Mouse (Mus musculus) testis, adult 2 months (tissue): ENCODE measurements around the gene Cblc.

Experiments used
- CTCF ChIP-seq: fragments of 200-500 bp; IDR thresholded peaks from 2 replicates; pipeline ENCODE4 v1.5.1; 2012; ENCODE audit warnings: low read depth, mild to moderate bottlenecking, inconsistent platforms, low read length, moderate library complexity; ENCODE audit not compliant: control insufficient read depth, insufficient read depth, insufficient replicate concordance
- POLR2A ChIP-seq: fragments of 200-500 bp; IDR thresholded peaks from 2 replicates; pipeline ENCODE4 v1.6.1; 2012; ENCODE audit warnings: low read depth, mild to moderate bottlenecking, inconsistent platforms, low read length, moderate library complexity; ENCODE audit not compliant: control insufficient read depth

GRCm38 (mm10) chr7:19768251-19768650 is 28.4 kb downstream of the Cblc start:
- no peak for TF ChIP-seq CTCF
- no peak for TF ChIP-seq POLR2A
